Mouse (Mus musculus) midbrain, embryonic 13.5 days (tissue): ENCODE data around the gene Acot4. TPM values are rescaled to one million over a fixed set of nuclear protein-coding genes. Genes with fewer than 3 reads are reported as not detected.

Experiments
- polyA plus RNA-seq: library from polyadenylated mRNA; unstranded; fragments of >200 nt; fragmentation: Nextera tagmentation; extraction: Ambion mirVana; gene quantifications from 2 replicates; pipeline ENCODE4 v1.2.1, GENCODE M21; 2015

Acot4 gene
- polyA plus RNA-seq, 1 experiment from 2014 or later: 0.05 TPM

Other genes starting within 250 kb of the Acot4 start
- 22.1 and 23.6 TPM in 2 replicates for gene Numb, start 116.4 kb upstream of the Acot4 start, polyA plus RNA-seq
- gene Riox1, start 87.8 kb upstream of the Acot4 start, polyA plus RNA-seq: 9.1 and 12.1 TPM in 2 replicates
- not detected in 2 replicates for gene Heatr4, start 53.5 kb upstream of the Acot4 start, polyA plus RNA-seq
- gene Acot2, start 50.5 kb upstream of the Acot4 start, polyA plus RNA-seq: 10.6 and 11.8 TPM in 2 replicates
- gene Acot1, start 28.9 kb upstream of the Acot4 start, polyA plus RNA-seq: 64.6 and 66.8 TPM in 2 replicates
- gene Gm49366, start 556 bp downstream of the Acot4 start, polyA plus RNA-seq: not detected in 2 replicates
- gene Acot3, start 13.8 kb downstream of the Acot4 start, polyA plus RNA-seq: 0.70 and 1.0 TPM in 2 replicates
- gene Acot5, start 30.9 kb downstream of the Acot4 start, polyA plus RNA-seq: not detected in 2 replicates
- 0.81 and 0.96 TPM in 2 replicates for gene Acot6, start 62.3 kb downstream of the Acot4 start, polyA plus RNA-seq
- gene Dnal1, start 76.0 kb downstream of the Acot4 start, polyA plus RNA-seq: 7.8 and 9.7 TPM in 2 replicates
- gene Pnma1, start 110.1 kb downstream of the Acot4 start, polyA plus RNA-seq: 5.5 and 6.5 TPM in 2 replicates
- 3.6 and 5.2 TPM in 2 replicates for gene Elmsan1, start 180.5 kb downstream of the Acot4 start, polyA plus RNA-seq
- 14.0 and 16.4 TPM in 2 replicates for gene Ptgr2, start 246.9 kb downstream of the Acot4 start, polyA plus RNA-seq